Mouse (Mus musculus): ENCODE measurements around the gene Golt1a.
A peak's percentile ranks its signal among the peaks of the same experiment; 100 is the strongest.

Golt1a gene

DNA sequence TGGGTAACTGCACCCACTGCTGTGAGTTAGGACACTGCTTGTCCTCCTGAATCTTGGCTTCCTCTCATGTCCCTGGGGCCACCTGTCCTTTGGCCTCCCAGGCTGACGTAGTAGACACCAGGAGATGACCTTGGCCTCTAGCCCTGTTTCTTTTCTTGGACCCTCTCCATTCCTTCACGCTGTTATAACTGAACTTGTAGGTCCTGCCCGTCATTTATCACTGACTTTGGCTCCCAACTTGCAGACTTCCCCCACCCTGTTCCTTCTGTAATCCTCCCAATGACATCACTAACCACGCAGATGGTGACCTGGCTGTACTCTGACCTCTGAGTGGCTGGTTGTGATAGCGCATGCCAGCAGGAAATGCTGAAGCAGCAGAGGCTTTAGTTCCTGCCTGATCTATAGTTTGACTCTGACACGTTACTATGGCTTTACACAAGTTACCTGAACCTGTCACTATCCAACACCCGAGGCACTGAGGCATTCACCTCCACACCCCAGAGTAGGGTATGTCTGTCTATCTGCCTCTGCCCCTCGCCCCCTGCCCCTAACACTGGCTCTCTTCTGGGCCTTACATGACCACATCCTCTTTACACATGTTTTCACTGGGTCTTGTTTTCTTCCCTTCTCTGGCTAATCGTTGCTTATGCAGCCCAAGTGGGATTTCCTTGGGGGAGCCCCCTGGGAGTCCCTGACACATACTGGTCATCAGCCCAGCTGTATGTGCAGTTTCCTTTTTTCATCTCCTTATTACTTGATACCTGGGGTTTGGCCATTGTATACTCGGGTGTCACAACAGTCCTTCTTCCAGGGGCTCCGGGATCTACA lies 38.3 kb downstream of the Golt1a start:
- DNase-seq (ENCODE audit: low spot score): no peak

- DNase-seq (ENCODE audit: low spot score): no peak
Measured at GRCm38 (mm10) chr1:133350210-133350609, 40.6 kb downstream of the Golt1a start, which contains the start of gene Ren1. Ren1 (plus strand) TSS chr1:133350510.

GRCm38 (mm10) chr1:133351762-133352161 lies 42.2 kb downstream of the Golt1a start:
- no peak for DNase-seq (ENCODE audit: low spot score)

DNA sequence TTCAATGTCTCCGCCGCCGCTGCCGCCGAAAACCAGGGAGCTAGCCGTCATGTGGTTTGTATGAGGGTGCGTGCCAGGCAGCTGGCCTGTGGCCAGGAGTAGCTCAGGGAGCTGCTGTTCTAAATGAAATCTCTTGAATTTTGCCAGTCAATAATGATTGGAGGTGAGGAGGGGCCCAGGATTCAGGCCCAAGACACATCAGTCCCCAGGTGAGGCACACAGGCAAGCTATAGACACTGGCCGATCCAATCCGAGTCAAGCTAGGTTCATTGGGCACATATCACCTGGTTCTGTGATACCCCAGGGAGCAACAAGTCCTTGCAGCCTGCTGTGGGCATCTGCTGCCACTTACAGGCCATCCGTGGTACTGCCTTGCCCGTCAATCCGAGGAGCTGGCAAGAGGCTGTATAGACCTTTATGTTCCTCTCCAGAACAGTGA lies 43.8 kb downstream of the Golt1a start:
- no peak for DNase-seq (ENCODE audit: low spot score)

GRCm38 (mm10) chr1:133355469-133355868 lies 45.9 kb downstream of the Golt1a start:
- no peak for DNase-seq (ENCODE audit: low spot score)

GRCm38 (mm10) chr1:133355912-133356311 lies 46.3 kb downstream of the Golt1a start:
- no peak for DNase-seq (ENCODE audit: low spot score)

DNA sequence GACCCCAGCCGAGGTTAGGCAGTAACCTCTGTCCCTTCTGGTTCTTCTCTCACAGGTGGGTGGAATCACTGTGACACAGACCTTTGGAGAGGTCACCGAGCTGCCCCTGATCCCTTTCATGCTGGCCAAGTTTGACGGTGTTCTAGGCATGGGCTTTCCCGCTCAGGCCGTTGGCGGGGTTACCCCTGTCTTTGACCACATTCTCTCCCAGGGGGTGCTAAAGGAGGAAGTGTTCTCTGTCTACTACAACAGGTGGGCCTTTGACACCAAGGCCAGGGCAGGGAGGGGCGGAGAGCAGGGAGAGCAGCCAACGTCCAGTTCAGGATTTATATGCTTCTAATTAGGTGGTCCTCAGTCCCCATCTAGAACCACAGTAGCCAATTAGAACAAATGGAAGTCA lies 46.7 kb downstream of the Golt1a start:
- DNase-seq (ENCODE audit: low spot score): no peak

DNA sequence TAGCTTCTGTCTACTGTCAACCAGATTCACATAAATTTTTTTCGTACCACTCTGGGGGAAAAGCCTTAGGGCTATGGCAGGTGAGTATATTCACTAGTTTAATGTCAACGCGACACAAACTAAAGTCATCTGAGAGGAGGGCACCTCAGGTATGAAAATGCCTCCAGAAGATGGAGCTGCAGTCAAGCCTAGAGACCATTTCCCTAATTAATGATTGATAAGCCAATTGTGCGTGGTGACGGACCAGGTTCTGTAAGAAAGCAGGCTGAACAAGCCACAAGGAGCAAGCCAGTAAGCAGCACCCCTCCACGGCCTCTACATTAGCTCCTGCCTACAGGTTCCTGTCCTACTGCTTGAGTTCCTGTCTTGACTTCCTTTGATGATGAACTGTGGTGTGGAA lies 51.4 kb downstream of the Golt1a start:
- no peak for DNase-seq (ENCODE audit: low spot score)

DNA sequence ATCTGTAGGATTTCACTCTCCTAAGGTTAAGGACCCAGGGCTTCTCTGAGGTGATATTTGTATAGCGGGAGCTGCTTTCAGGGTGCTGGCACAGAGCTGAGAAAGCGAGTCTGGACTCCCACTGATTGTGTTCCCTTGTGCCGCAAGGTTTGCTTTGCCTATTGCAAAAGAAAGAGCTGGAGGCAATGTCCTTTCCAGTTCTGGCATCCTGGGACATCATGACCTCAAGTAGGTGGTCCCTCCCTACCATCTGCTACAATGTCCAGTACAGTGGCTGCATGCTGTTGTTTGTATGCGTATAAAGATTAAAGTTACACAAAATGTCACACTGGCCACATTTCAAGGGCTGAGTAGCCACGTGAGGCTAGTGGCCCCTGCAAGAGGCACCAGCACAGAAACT lies 52.5 kb downstream of the Golt1a start:
- no peak for DNase-seq (ENCODE audit: low spot score)

GRCm38 (mm10) chr1:133363276-133364021 lies 53.8 kb downstream of the Golt1a start, which contains the start of gene Etnk2:
Etnk2 (plus strand) TSS chr1:133363572.
- peak; percentile 34 for DNase-seq (ENCODE audit: low spot score)

- DNase-seq (ENCODE audit: low spot score): no peak
Measured at GRCm38 (mm10) chr1:133364022-133364630, 54.5 kb downstream of the Golt1a start.

DNA sequence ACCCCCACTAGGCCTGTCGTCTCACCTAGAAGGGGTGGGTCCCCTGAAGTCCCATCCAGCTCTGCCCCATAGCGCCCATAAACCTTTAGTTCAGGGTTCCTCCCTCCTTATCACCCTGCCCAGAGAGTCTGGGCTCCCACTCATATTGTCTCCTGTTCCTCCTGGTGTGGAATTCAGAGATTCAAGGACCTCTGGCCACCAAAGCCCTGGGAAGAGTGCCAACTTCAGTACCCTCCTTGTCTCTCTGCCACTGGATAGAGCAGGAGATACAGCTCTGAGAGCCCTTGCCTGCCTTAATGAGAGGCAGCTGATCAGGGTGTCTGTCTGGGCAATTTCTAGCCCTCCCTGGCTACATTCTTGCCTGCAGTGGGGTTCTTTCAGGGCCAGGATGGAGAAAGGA lies 55.3 kb downstream of the Golt1a start:
- no peak for DNase-seq (ENCODE audit: low spot score)

GRCm38 (mm10) chr1:133366951-133367605 lies 57.5 kb downstream of the Golt1a start:
- DNase-seq (ENCODE audit: low spot score): no peak

DNA sequence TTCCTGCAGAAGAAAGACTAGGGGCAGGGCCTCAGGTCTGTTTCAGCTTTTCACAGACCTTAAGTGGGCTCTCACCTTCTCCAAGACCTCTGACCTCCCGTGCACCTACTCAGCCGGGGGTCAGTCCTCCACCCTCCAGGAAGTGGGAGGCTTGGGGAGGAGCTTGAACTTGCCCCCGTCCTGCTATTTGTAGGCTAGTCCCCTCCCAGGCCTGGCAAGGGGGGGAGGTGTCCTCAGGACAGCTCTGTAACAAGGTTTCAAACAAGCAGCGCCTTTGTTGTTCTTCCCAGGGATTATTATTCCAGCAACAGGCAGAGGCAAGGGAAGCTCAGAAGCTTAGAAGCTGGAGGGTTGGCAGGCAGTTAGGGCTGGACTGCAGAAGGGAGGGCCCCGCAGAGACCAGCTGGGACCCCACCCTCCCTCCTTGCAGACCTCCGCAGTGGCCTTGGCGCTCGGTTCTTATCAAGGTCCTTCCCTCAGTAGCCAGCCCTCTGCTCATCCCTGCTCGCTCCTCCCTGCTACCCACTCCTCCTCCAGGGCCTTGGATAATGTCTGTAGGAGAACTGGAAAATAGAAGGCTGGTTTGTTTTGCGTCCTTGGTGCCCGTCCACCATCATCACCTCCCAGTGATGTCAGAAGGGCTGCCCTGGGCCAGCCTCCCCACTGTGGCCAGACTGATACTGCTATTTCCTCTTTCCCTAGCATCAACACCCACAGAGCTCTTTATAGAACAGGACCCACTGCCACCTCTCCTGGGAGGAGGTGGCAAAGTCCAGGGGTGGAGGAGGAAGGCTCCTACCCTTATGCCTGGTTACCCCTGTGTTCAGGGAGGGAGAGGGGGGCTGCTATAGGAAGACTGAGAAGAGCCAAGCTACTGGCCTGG lies 58.2 kb downstream of the Golt1a start:
- DNase-seq (ENCODE audit: low spot score): no peak

DNA sequence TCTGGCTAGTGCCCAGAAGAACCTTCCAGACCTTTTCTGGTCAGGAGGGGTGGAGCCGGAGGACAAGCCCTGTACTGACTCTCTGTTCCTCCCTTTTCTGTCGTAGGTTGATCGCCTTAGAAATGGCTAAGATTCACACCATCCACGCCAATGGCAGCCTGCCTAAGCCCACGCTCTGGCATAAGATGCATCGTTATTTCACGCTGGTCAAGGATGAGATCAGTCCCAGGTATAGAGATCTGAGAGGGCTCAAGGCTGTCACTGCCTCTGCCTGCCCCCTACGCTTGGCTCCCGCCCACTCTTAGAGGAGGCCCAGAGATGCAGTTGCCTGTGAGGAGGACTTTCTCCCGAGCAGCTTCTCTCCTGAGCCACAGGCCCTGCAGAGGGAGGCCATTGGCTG lies 59.0 kb downstream of the Golt1a start:
- DNase-seq (ENCODE audit: low spot score): no peak

DNA sequence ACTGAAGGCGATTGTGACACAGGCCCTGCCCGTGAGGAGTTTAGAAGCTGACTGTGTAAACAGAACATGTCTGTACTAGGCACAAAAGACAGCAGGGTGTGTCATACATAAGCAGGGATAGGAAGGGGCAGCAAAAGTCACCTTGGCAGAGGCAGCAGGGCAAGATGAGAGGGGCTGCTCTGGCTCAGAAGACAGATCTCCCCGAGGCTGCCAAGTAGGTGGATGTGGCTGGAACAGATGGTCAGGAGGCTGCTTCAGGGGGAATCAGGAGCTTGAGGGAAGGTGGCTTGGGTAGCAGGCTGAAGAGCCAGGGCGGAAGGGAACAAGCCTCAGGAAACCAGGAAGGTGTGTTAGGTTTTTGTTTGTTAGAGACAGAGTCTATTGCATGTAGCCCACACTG lies 60.8 kb downstream of the Golt1a start:
- no peak for DNase-seq (ENCODE audit: low spot score)

DNA sequence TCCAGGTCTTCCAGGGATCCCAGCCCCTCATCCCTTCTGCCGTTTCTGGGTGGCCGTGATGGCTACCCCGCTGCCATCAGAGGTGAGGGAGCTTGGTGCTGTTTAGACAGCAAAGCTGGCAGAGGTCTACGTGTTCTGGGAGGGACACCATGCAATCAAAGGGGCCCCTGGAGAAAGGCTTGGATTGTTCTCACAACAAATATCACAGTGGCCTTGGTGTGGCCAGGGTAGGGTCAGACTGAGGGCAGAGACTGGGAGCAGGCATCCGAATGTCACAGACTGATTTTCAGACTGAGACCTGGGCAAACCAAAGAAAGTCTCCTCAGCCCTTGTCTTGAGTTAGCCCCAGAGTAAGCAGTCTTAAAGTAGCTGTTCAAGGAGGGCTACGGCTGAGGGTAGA lies 61.8 kb downstream of the Golt1a start:
- DNase-seq (ENCODE audit: low spot score): no peak

DNA sequence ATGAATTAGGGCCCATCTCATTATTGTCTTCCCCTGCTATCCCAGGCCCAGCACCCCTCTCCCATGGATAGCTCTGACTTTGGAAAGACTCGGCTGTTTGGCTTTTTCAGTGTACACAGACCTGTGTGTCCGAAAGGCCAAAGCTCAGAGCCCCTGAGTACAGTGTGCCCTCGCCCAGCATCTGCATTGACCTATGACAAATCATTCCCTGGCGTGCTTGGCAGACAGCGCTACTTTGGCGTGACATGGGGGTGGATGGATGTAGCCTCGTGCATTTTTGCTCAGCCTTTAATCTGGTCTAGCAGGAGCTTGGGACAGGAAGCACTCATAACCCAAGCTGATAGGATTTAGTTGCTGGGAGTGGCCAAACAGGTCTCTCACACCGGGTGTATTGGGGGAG lies 62.5 kb downstream of the Golt1a start:
- no peak for DNase-seq (ENCODE audit: low spot score)

Data from spleen, adult 12 weeks (tissue).